In the genomic region with DNA sequence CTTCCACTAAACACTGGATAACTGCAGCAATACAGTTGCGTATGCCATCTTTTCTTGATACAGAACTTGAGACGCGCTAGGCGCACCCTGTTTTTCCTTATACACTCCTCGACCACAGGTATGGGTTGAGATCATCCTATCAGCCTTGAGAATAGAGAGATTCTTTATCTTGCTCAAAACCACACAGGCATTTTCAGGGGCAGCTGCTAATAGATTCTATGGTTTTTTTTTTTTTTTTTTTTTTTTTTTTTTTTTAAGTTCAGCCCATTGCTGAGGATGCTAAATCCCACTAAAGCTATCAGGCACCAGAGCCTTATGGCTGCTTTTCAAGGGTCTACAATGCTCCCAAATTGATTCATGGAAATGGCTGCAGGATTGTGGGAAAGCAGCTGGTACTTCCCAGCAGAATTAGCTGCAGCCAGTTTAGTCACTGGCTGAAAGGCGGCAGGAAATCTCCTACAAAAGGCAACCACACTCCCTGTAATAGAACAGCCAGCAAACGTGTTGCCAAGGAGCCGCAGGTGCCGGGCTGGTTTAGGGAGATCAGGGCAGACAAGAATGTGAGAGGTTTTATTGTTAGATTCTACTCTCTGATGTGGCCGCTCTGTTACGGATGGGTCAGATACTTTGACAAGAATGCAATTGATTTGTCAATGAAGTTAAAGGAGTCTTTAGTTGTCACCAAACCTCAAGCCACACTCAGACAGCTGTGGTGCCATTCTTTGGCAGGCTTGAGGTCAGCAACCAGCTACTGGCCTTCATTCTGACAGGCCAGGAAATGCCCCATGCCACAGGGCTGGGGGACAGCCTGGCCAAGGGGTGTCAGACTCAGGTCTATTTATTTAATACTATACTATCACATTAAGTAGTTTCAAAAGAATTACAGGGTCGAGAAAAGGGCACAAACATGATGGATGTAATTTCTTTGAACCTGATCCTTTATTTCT, we compare ENCODE assay signal across 16 mouse cellular contexts. TPM values are rescaled to one million over a fixed set of nuclear protein-coding genes. Genes with fewer than 3 reads are reported as not detected.
DNase-seq lines count a peak whose midpoint lies in the region; ATAC-seq lines count a peak whose summit lies in the region.
"Had no signal": no experiment of that assay in that cellular context is flagged by ENCODE, and none has a peak within 500 bp of the region (broad histone marks: within the 10 kb centered on the region; RNA-seq: fewer than 3 reads in every experiment).

No protein-coding gene starts in this region.

- no peak for ATAC-seq in megakaryocyte-erythroid progenitor cell, adult 5-6 weeks (replicated peaks; ENCODE audit: low FRiP score, low TSS enrichment, poor library complexity, severe bottlenecking)
- ATAC-seq in CD4-positive, CD25-positive, alpha-beta regulatory T cell, adult 4 months = no peak

- H3K27ac ChIP-seq in midbrain, embryonic 10.5 days (replicated peaks) = peak overlapping the region; percentile 2; the same call in 1 of the 2 replicates
- H3K27ac ChIP-seq: embryonic facial prominence, embryonic 13.5 days; heart, embryonic 13.5 days had no signal

- peak; percentile 26 to 43 for DNase-seq in cerebellum, postnatal 14 days
- DNase-seq in cerebellum, adult 11-12 months = no peak
- peak; percentile 21 for DNase-seq in testis, postnatal 10 days (ENCODE audit: low spot score)
- no peak for DNase-seq in testis, postnatal 14 days (ENCODE audit: low spot score)
- peak; percentile 53 for DNase-seq in midbrain, embryonic 10.5 days (ENCODE audit: low spot score)
- no peak for DNase-seq in T-cell, adult 2 months (ENCODE audit: low spot score)
- DNase-seq: lung, postnatal 14 days; thymus, postnatal 14 days had no signal

- H3K4me3 ChIP-seq in midbrain, embryonic 10.5 days = no peak overlapping the region
- H3K4me3 ChIP-seq: embryonic facial prominence, embryonic 13.5 days; heart, embryonic 13.5 days had no signal

- H3K36me3 ChIP-seq in midbrain, embryonic 10.5 days = no peaks in the 10 kb centered on the region
- H3K36me3 ChIP-seq: embryonic facial prominence, embryonic 13.5 days; heart, embryonic 13.5 days had no signal

- H3K27me3 ChIP-seq in midbrain, embryonic 10.5 days (ENCODE audit: low read depth, poor library complexity, severe bottlenecking) = 0 out of 2 replicates have a peak, but pooled peaks cover 6% of the 10 kb centered on the region
- H3K27me3 ChIP-seq: embryonic facial prominence, embryonic 13.5 days; heart, embryonic 13.5 days had no signal

- H3K9me3 ChIP-seq in midbrain, embryonic 10.5 days (replicated peaks) = no peaks in the 10 kb centered on the region
- H3K9me3 ChIP-seq: embryonic facial prominence, embryonic 13.5 days; heart, embryonic 13.5 days had no signal

- 57% methylated on average over 12 of the region's 12 CpGs for WGBS in midbrain, embryonic 10.5 days

- peaks cover 16% of the 10 kb centered on the region for H3K4me1 ChIP-seq in midbrain, embryonic 10.5 days

RNA-seq across cellular contexts. Expression of a gene that starts 37.5 kb away (rescaled TPM):
- polyA plus RNA-seq in midbrain, embryonic 10.5 days (2016; fragmentation: Nextera tagmentation; extraction: Ambion mirVana) = 0.02 TPM in 2 replicates
- not detected in 2 replicates for total RNA-seq in megakaryocyte-erythroid progenitor cell, adult 5-6 weeks (2014; fragmentation: Nextera tagmentation)
- not detected in 2 replicates for total RNA-seq in megakaryocyte-erythroid progenitor cell, adult 5-6 weeks (2017)
- not detected for polyA plus RNA-seq in CD4-positive, CD25-positive, alpha-beta regulatory T cell, adult 4 months (2017; shearing (Covaris generic))
- total RNA-seq: neutrophil, adult 5-6 weeks had no signal
- polyA plus RNA-seq: embryonic facial prominence, embryonic 13.5 days; heart, embryonic 13.5 days; intestine, embryonic 14.5 days; limb, embryonic 14.5 days; spleen, adult 2 months had no signal

RNA-seq across cellular contexts. Expression of a gene that starts 58.2 kb away (rescaled TPM):
- polyA plus RNA-seq in midbrain, embryonic 10.5 days (2016; fragmentation: Nextera tagmentation; extraction: Ambion mirVana) = 34.6 and 36.7 TPM in 2 replicates
- total RNA-seq in megakaryocyte-erythroid progenitor cell, adult 5-6 weeks (2014; fragmentation: Nextera tagmentation) = 28.0 and 28.6 TPM in 2 replicates
- total RNA-seq in megakaryocyte-erythroid progenitor cell, adult 5-6 weeks (2017) = 28.5 and 35.0 TPM in 2 replicates
- polyA plus RNA-seq in CD4-positive, CD25-positive, alpha-beta regulatory T cell, adult 4 months (2017; shearing (Covaris generic)) = 10 to 100 TPM; 30.1 to 39.6 TPM

RNA-seq across cellular contexts. Expression of a gene that starts 58.9 kb away (rescaled TPM):
- polyA plus RNA-seq in midbrain, embryonic 10.5 days (2016; fragmentation: Nextera tagmentation; extraction: Ambion mirVana) = 7.2 and 10.1 TPM in 2 replicates
- not detected in 2 replicates for total RNA-seq in megakaryocyte-erythroid progenitor cell, adult 5-6 weeks (2014; fragmentation: Nextera tagmentation)
- total RNA-seq in megakaryocyte-erythroid progenitor cell, adult 5-6 weeks (2017) = not detected in 2 replicates
- not detected for polyA plus RNA-seq in CD4-positive, CD25-positive, alpha-beta regulatory T cell, adult 4 months (2017; shearing (Covaris generic))
- total RNA-seq: neutrophil, adult 5-6 weeks had no signal

Comparison
In these comparisons a context has a peak if more than half of its experiments do, and no peak if none do; other contexts are left out.
1. DNase-seq: peak in cerebellum, postnatal 14 days (2 of 2), testis, postnatal 10 days (single experiment) and midbrain, embryonic 10.5 days (single experiment); none in cerebellum, adult 11-12 months (single experiment), testis, postnatal 14 days (single experiment) and T-cell, adult 2 months (single experiment).